Mouse (Mus musculus) thymus, adult 18-20 months (tissue): Measurements from ENCODE around the gene C2cd4a.

Source experiments
- DNase-seq, 2 experiments: peaks; one replicate each; pipeline ENCODE4 v3.0.0; 2022; ENCODE audit warnings: mixed read lengths in 2 of 2

Gene C2cd4a

GRCm38 (mm10) chr9:67832046-67832605, at the start of gene C2cd4a:
Gene C2cd4a, minus strand, starts transcription at chr9:67832330.
- DNase-seq, result no peak

GRCm38 (mm10) chr9:67878197-67878769, 46.2 kb upstream of the C2cd4a start:
- no peak for DNase-seq

- no peak for DNase-seq
These were observed 45.1 kb upstream of the C2cd4a start for GRCm38 (mm10) chr9:67877081-67877718.

- DNase-seq, result no peak
These were observed 43.2 kb upstream of the C2cd4a start for GRCm38 (mm10) chr9:67875337-67875736.

GRCm38 (mm10) chr9:67874522-67875222, 42.5 kb upstream of the C2cd4a start:
- DNase-seq, result no peak

GRCm38 (mm10) chr9:67869691-67870450, 37.7 kb upstream of the C2cd4a start:
- DNase-seq, result no peak

GRCm38 (mm10) chr9:67867411-67867810, 35.3 kb upstream of the C2cd4a start:
- no peak for DNase-seq

GRCm38 (mm10) chr9:67865411-67865810, 33.3 kb upstream of the C2cd4a start:
- DNase-seq, result no peak

GRCm38 (mm10) chr9:67864011-67864410, 31.9 kb upstream of the C2cd4a start:
- no peak for DNase-seq

- DNase-seq, result no peak
These were observed 31.2 kb upstream of the C2cd4a start for GRCm38 (mm10) chr9:67863332-67863731.

GRCm38 (mm10) chr9:67860273-67860672, 28.1 kb upstream of the C2cd4a start:
- no peak for DNase-seq

GRCm38 (mm10) chr9:67851150-67851549, 19.0 kb upstream of the C2cd4a start:
- no peak for DNase-seq

- no peak for DNase-seq
These were observed 17.7 kb upstream of the C2cd4a start for GRCm38 (mm10) chr9:67849846-67850245.

- DNase-seq, result no peak
These were observed 17.3 kb upstream of the C2cd4a start for GRCm38 (mm10) chr9:67849397-67849796.

- DNase-seq, result no peak
These were observed 15.5 kb upstream of the C2cd4a start for GRCm38 (mm10) chr9:67847606-67848005.

GRCm38 (mm10) chr9:67846089-67846488, 14.0 kb upstream of the C2cd4a start:
- no peak for DNase-seq

- DNase-seq, result peak; percentile 36 to 66
These were observed 13.5 kb upstream of the C2cd4a start for GRCm38 (mm10) chr9:67845648-67846047.

- no peak for DNase-seq
These were observed 12.9 kb upstream of the C2cd4a start for GRCm38 (mm10) chr9:67845012-67845411.

GRCm38 (mm10) chr9:67842797-67843196, 10.7 kb upstream of the C2cd4a start:
- no peak for DNase-seq

GRCm38 (mm10) chr9:67839981-67840859, 8.1 kb upstream of the C2cd4a start, which contains the start of gene Vps13c:
Gene Vps13c, plus strand, starts transcription at chr9:67840396.
- DNase-seq, result peak; percentile 72 to 80

GRCm38 (mm10) chr9:67837311-67837710, 5.2 kb upstream of the C2cd4a start:
- no peak for DNase-seq

GRCm38 (mm10) chr9:67834535-67834934, 2.4 kb upstream of the C2cd4a start:
- no peak for DNase-seq
